Mouse (Mus musculus): ENCODE results near the gene Tecpr2. TPM values are rescaled to one million over a fixed set of nuclear protein-coding genes. Genes with fewer than 3 reads are reported as not detected.

Tecpr2 gene
- total and polyA plus RNA-seq, 3 experiments, result 5.8 to 5.9 TPM; not detected in 1

GRCm38 (mm10) chr12:110846191-110846765 lies 42.8 kb upstream of the Tecpr2 start:
- TF ChIP-seq GATA1 (IDR thresholded peaks at IDR 0.05; ENCODE audit: low read depth, low read length) (no peak), CHD2 (IDR thresholded peaks at IDR 0.05; ENCODE audit: low read length) (no peak), NELFE (IDR thresholded peaks at IDR 0.05; ENCODE audit: low read depth, low read length) (no peak), POLR2AphosphoS2 (IDR thresholded peaks at IDR 0.05; ENCODE audit: low read length) (no peak), POLR2A (IDR thresholded peaks at IDR 0.05; ENCODE audit: control insufficient read depth in 1 of 2, insufficient read depth in 1 of 2, low read depth in 1 of 2, low read length in 2 of 2, poor library complexity in 1 of 2) (no peak), TAL1 (IDR thresholded peaks at IDR 0.05; ENCODE audit: low read length) (no peak), E2F4 (IDR thresholded peaks at IDR 0.05; ENCODE audit: borderline replicate concordance, low read depth, low read length) (no peak), POLR2AphosphoS5 (IDR thresholded peaks at IDR 0.05; ENCODE audit: borderline replicate concordance, low read depth, low read length) (no peak), BHLHE40 (IDR thresholded peaks at IDR 0.05; ENCODE audit: borderline replicate concordance, low read depth, low read length) (no peak), GABPA (IDR thresholded peaks at IDR 0.05; ENCODE audit: low read depth, low read length) (no peak), NRF1 (IDR thresholded peaks at IDR 0.05; ENCODE audit: insufficient read depth, low read depth, low read length, poor library complexity, severe bottlenecking) (no peak), USF1 (IDR thresholded peaks at IDR 0.05; ENCODE audit: low read depth, low read length) (no peak), CHD1 (IDR thresholded peaks at IDR 0.05; ENCODE audit: low read depth, low read length) (no peak), MAZ (IDR thresholded peaks at IDR 0.05; ENCODE audit: low read depth, low read length) (no peak), JUND (IDR thresholded peaks at IDR 0.05; ENCODE audit: low read depth, low read length) (no peak), USF2 (IDR thresholded peaks at IDR 0.05; ENCODE audit: borderline replicate concordance in 1 of 2, insufficient read depth in 1 of 2, low read depth in 1 of 2, low read length in 2 of 2) (no peak), SIN3A (IDR thresholded peaks at IDR 0.05; ENCODE audit: low read length) (no peak)
- Histone ChIP-seq H3K27me3 (ENCODE audit: control insufficient read depth in 1 of 2, insufficient read depth in 2 of 2, low read length in 2 of 2) (no peaks in the 10 kb centered on the region), H3K79me2 (ENCODE audit: control insufficient read depth, insufficient read depth, low read length, poor library complexity) (peaks cover 6% of the 10 kb centered on the region; the same call in 1 of the 2 replicates), H3K9ac (ENCODE audit: control insufficient read depth, low read depth, low read length, poor library complexity, severe bottlenecking) (peak overlapping the region; percentile 54), H3K36me3 (ENCODE audit: control insufficient read depth in 1 of 2, insufficient read depth in 2 of 2, low read length in 2 of 2) (peaks cover 0 to 6% of the 10 kb centered on the region in 2 experiments; a peak in 1 of 4 replicates), H3K9me3 (replicated peaks; ENCODE audit: insufficient read depth, low read length) (no peaks in the 10 kb centered on the region), H3K27ac (ENCODE audit: control insufficient read depth, low read depth, low read length) (no peak overlapping the region), H3K4me3 (ENCODE audit: control insufficient read depth in 1 of 2, insufficient read depth in 1 of 2, low read depth in 2 of 2, low read length in 2 of 2) (peak overlapping the region; percentile 36 to 71), H3K4me1 (ENCODE audit: control insufficient read depth in 1 of 2, insufficient read depth in 2 of 2, low read length in 2 of 2) (peaks cover 0 to 16% of the 10 kb centered on the region in 2 experiments; a peak in 3 of 4 replicates)
- no peak for DNase-seq (ENCODE audit: low read depth, low spot score)

GRCm38 (mm10) chr12:110850010-110850928 lies 38.8 kb upstream of the Tecpr2 start, which contains the start of gene Zfp839:
Zfp839 (plus strand) TSS chr12:110850253.
- Histone ChIP-seq H3K4me3 (ENCODE audit: control insufficient read depth in 1 of 2, insufficient read depth in 1 of 2, low read depth in 2 of 2, low read length in 2 of 2) (peak within 1 kb of the TSS; percentile 81 to 92), H3K27ac (ENCODE audit: control insufficient read depth, low read depth, low read length) (peak within 1 kb of the TSS; percentile 67), H3K79me2 (ENCODE audit: control insufficient read depth, insufficient read depth, low read length, poor library complexity) (peaks cover 6% of the 10 kb centered on the region; the same call in 1 of the 2 replicates), H3K9ac (ENCODE audit: control insufficient read depth, low read depth, low read length, poor library complexity, severe bottlenecking) (peak within 1 kb of the TSS; percentile 94), H3K27me3 (ENCODE audit: control insufficient read depth in 1 of 2, insufficient read depth in 2 of 2, low read length in 2 of 2) (no peaks in the 10 kb centered on the region), H3K4me1 (ENCODE audit: control insufficient read depth in 1 of 2, insufficient read depth in 2 of 2, low read length in 2 of 2) (peaks cover 4 to 30% of the 10 kb centered on the region in 2 experiments; a peak in 3 of 4 replicates), H3K9me3 (replicated peaks; ENCODE audit: insufficient read depth, low read length) (no peaks in the 10 kb centered on the region), H3K36me3 (ENCODE audit: control insufficient read depth in 1 of 2, insufficient read depth in 2 of 2, low read length in 2 of 2) (peaks cover 0 to 10% of the 10 kb centered on the region in 2 experiments; a peak in 1 of 4 replicates)
- peak; percentile 90 for DNase-seq (ENCODE audit: low read depth, low spot score)
- TF ChIP-seq NRF1 (IDR thresholded peaks at IDR 0.05; ENCODE audit: insufficient read depth, low read depth, low read length, poor library complexity, severe bottlenecking), result peak; percentile 42; the same call in 1 of the 2 replicates
- no peak for TF ChIP-seq GABPA (IDR thresholded peaks at IDR 0.05; ENCODE audit: low read depth, low read length)
- no peak for TF ChIP-seq ZC3H11A (IDR thresholded peaks at IDR 0.05; ENCODE audit: low read depth, low read length)
- no peak for TF ChIP-seq TAL1 (IDR thresholded peaks at IDR 0.05; ENCODE audit: low read length)
- TF ChIP-seq USF2 (IDR thresholded peaks at IDR 0.05; ENCODE audit: borderline replicate concordance in 1 of 2, insufficient read depth in 1 of 2, low read depth in 1 of 2, low read length in 2 of 2), result no peak
- TF ChIP-seq MAFK (IDR thresholded peaks at IDR 0.05; ENCODE audit: borderline replicate concordance, low read depth, low read length), result no peak
- TF ChIP-seq ZMIZ1 (IDR thresholded peaks at IDR 0.05; ENCODE audit: low read depth, low read length), result peak; percentile 68; the same call in 1 of the 2 replicates
- no peak for TF ChIP-seq RAD21 (IDR thresholded peaks at IDR 0.05; ENCODE audit: low read depth, low read length)
- TF ChIP-seq NELFE (IDR thresholded peaks at IDR 0.05; ENCODE audit: low read depth, low read length), result peak; percentile 72
- 0 out of 2 replicates have a peak, but pooled peaks have one; percentile 56 for TF ChIP-seq UBTF (IDR thresholded peaks at IDR 0.05; ENCODE audit: borderline replicate concordance, insufficient read depth, low read depth, low read length)
- TF ChIP-seq CHD2 (IDR thresholded peaks at IDR 0.05; ENCODE audit: low read length), result no peak
- TF ChIP-seq GATA1 (IDR thresholded peaks at IDR 0.05; ENCODE audit: low read depth, low read length), result no peak
- TF ChIP-seq POLR2A (IDR thresholded peaks at IDR 0.05; ENCODE audit: control insufficient read depth in 1 of 2, insufficient read depth in 1 of 2, low read depth in 1 of 2, low read length in 2 of 2, poor library complexity in 1 of 2), result peak; percentile 52 to 68; a peak in 3 of 4 replicates
- TF ChIP-seq ZKSCAN1 (IDR thresholded peaks at IDR 0.05; ENCODE audit: low read depth, low read length), result no peak
- no peak for TF ChIP-seq CTCF (IDR thresholded peaks at IDR 0.05 in 2 of 3, conservative IDR thresholded peaks at IDR 0.05 in 1 of 3; ENCODE audit: control insufficient read depth in 1 of 3, insufficient read depth in 1 of 3, low read depth in 2 of 3, low read length in 3 of 3, poor library complexity in 1 of 3, severe bottlenecking in 1 of 3)
- TF ChIP-seq USF1 (IDR thresholded peaks at IDR 0.05; ENCODE audit: low read depth, low read length), result no peak; the same call in 1 of the 2 replicates
- no peak for TF ChIP-seq SMC3 (IDR thresholded peaks at IDR 0.05; ENCODE audit: low read depth, low read length)

Data from MEL (cell line).